Mouse (Mus musculus) gastrocnemius, adult 2 months (tissue): ENCODE results near the gene Eif2b3. TPM values are rescaled to one million over a fixed set of nuclear protein-coding genes. Genes with fewer than 3 reads are reported as not detected.

Experiments used
- DNase-seq: peaks from one replicate; pipeline ENCODE4 v3.0.0; 2022
- H3K27ac ChIP-seq: fragments of 200-600 bp; 2 replicates; pipeline ENCODE4 v1.8.1; 2022; ENCODE audit warnings: mild to moderate bottlenecking
- H3K4me3 ChIP-seq: fragments of 200-600 bp; 2 replicates; pipeline ENCODE4 v1.8.1; 2022; ENCODE audit warnings: mild to moderate bottlenecking, moderate library complexity
- CTCF ChIP-seq: fragments of 200-600 bp; IDR thresholded peaks from 2 replicates; pipeline ENCODE4 v1.8.1; 2022; ENCODE audit warnings: antibody characterized with exemption, mild to moderate bottlenecking, moderate library complexity
- intact Hi-C: fragments of 180-260 bp; cut with DNase I; formaldehyde crosslinking; loops from one replicate; pipeline ENCODE4 v1.15.1; 2025
- total RNA-seq, 2 experiments: library from RNA; stranded (reverse); gene quantifications; 2 replicates each; pipeline ENCODE4 v1.2.3; 2021

Eif2b3 gene
- total RNA-seq, 2 experiments from 2014 or later = 22.2 to 23.2 TPM

DNA sequence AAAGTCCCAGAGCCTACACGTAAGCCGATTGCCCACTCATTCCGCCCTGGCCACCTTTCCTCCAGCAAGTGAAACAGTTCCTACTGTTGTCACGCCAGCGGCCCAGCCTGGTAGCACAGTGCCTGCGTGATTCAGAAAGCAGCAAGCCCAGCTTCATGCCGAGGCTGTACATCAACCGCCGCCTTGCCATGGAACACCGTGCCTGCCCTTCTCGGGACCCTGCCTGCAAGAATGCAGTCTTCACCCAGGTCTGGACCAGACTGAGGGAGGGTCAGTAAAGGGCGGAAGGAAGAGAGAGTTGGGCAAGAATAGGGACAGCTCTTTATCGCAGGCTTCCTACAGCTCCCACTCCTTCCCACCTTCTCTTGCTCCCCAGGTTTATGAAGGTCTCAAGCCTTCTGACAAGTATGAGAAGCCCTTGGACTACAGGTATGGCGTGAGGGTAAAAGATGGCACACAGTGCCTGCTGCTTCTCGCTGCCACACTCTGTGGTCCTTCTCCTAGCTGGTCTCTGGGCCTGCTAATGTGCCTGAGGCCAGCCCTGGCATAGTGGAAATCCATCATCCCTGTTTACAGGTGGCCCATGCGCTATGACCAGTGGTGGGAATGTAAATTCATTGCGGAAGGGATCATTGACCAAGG lies 19.6 kb upstream of the Eif2b3 start:
- no peak for TF ChIP-seq CTCF
- H3K27ac ChIP-seq = no peak overlapping the region
- H3K4me3 ChIP-seq = no peak overlapping the region
- DNase-seq = no peak
- intact Hi-C loops = loop anchor here (5.0 to 10.0 kb wide), 2 partner anchors 123 to 215 kb away; no protein-coding TSS in a partner anchor

DNA sequence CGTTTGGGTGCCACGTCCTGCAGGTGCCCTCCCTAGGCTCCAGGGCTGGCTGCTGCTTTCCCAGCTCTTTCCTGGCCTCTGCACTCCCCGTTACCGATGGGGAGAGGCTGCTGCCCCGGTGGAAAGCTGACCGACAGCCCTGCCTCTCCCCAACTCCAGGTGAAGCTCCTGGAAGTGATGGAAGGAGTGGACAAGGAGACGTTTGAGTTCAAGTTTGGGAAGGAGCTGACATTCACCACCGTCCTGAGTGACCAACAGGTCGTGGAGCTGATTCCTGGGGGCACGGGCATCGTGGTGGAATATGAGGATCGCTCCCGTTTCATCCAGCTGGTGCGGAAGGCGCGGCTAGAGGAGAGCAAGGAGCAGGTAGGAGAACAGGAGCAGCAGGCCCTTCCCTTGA lies 17.2 kb upstream of the Eif2b3 start:
- intact Hi-C loops = loop anchor here (2.0 to 10.0 kb wide), 3 partner anchors 120 to 213 kb away; no protein-coding TSS in a partner anchor
- Histone ChIP-seq H3K4me3 (no peak overlapping the region), H3K27ac (no peak overlapping the region)
- TF ChIP-seq CTCF = no peak
- no peak for DNase-seq

- H3K4me3 ChIP-seq = no peak overlapping the region
- peak; percentile 81 for TF ChIP-seq CTCF
- intact Hi-C loops = loop anchor here (2.0 to 10.0 kb wide), 3 partner anchors 119 to 212 kb away; no protein-coding TSS in a partner anchor
- peak; percentile 57 for DNase-seq
- H3K27ac ChIP-seq = no peak overlapping the region
Measured at GRCm38 (mm10) chr4:117002543-117003521, 16.4 kb upstream of the Eif2b3 start.

DNA sequence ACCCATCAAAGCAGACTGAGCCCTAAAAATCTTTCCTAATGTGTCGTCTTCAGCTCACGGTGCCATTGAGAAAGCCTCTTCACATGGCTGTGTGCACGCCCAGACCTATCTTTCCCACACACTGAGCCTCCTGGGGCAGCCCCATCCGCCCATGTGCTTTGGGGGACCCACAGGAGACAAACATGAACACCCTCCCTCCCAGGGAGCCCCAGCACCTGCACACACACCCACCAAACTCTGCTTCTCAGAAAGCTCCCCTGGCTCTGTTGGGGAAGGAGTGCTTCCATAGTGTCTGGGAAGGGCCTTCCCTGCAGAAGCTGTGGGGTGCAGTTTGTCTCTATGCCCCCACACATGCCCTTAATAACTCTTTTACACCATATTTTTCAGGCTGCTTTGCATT lies 14.6 kb upstream of the Eif2b3 start:
- intact Hi-C loops = loop anchor here (5.0 to 10.0 kb wide), 2 partner anchors 118 to 210 kb away; no protein-coding TSS in a partner anchor
- TF ChIP-seq CTCF = no peak
- no peak overlapping the region for H3K4me3 ChIP-seq

GRCm38 (mm10) chr4:117005611-117006400 lies 13.4 kb upstream of the Eif2b3 start:
- H3K27ac ChIP-seq = no peak overlapping the region
- no peak for DNase-seq
- intact Hi-C loops = loop anchor here (10.0 kb wide), 1 partner anchor 209 kb away; no protein-coding TSS in a partner anchor
- no peak overlapping the region for H3K4me3 ChIP-seq
- no peak for TF ChIP-seq CTCF

More for the DNA sequence above, 14.6 kb upstream of the Eif2b3 start:
- no peak for DNase-seq
- H3K27ac ChIP-seq = no peak overlapping the region

DNA sequence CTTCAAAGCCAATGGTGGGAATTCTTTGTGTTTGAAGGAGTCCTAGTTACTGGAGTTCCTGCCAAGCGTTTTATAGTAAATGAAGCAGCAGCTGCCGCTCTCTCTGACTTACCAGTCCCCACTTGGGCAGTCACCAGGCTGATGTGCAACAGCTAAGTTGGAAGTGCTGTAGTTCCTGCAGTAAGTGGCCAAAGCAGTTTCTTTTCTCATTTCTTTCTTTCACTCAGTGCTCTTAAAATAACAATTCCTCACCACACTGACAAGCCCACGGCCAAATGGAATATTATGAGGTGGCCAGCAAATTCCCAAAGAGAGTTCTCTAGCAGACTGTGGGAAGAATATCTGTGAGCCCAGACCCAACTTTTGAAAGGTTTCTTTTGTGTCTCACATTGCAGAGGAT lies 12.1 kb upstream of the Eif2b3 start:
- intact Hi-C loops = loop anchor here (10.0 kb wide), 1 partner anchor 208 kb away; no protein-coding TSS in a partner anchor
- Histone ChIP-seq H3K27ac (peak overlapping the region; percentile 31; the same call in 1 of the 2 replicates), H3K4me3 (no peak overlapping the region)
- no peak for TF ChIP-seq CTCF
- DNase-seq = no peak

DNA sequence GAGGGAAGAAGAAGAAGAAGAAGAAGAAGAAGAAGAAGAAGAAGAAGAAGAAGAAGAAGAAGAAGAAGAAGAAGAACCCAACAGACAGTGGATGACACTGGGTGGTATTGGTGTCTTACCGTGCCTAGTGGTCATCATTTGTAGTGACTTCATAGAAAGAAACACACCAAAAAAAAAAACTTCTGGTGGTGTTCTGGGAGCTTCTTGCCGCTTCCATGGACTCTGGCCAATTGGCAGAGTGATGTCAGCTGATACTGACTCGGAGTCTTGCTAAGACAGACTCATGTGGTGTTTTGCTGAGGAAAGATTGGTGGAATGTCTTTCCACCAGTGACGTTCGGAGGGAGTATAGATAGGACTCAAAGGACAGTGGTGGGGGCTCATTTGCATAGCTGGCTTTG lies 9.0 kb upstream of the Eif2b3 start:
- no peak overlapping the region for H3K4me3 ChIP-seq
- H3K27ac ChIP-seq = no peak overlapping the region
- intact Hi-C loops = no loop called here
- no peak for TF ChIP-seq CTCF
- DNase-seq = no peak

DNA sequence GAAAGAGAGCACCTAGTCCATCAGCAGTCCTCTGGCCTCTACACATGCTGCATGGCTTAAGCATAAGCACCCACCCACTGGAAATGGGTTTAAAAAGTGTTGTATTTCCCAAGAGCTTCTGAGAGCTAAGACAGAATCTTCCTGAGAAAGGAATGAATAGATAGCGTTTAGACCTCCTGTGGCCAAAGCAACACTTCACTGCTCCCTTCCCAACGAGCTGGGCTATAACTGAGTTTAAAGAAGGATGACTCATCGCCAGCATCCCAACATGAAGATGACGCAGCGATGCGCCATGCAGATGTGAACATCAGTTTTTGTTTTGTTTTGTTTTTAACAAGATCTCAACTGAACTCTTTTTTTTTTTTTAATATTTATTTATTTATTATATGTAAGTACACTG lies 5.6 kb upstream of the Eif2b3 start:
- no peak overlapping the region for H3K27ac ChIP-seq
- no peak for TF ChIP-seq CTCF
- no peak for DNase-seq
- H3K4me3 ChIP-seq = no peak overlapping the region
- intact Hi-C loops = no loop called here

DNA sequence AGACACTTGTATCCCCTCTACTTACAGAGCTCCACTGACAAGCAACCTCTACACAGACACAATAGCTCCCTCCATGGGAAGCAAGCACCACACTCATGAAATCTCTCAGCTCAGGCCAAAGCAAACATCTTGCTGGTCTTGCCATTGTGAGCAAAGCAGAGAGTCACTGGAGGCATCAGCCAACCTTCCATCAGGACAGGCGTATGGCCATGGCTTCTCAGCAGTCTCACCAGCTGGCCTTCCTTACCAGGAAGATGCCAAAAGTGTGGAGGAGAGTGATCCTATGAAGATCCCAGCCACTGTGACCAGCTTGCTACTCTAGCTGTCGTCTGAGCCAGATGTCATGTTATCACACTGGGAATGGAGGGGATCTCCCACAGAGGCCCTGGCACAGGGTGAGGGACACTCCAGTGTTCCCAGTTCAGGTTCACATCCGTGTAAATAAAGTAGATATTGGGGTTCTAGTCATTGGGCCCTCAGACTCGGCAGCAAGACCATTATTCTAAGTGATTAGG lies 4.2 kb upstream of the Eif2b3 start:
- no peak for DNase-seq
- H3K4me3 ChIP-seq = no peak overlapping the region
- intact Hi-C loops = loop anchor here (5.0 kb wide), 1 partner anchor 107 kb away; no protein-coding TSS in a partner anchor
- no peak overlapping the region for H3K27ac ChIP-seq
- TF ChIP-seq CTCF = no peak

DNA sequence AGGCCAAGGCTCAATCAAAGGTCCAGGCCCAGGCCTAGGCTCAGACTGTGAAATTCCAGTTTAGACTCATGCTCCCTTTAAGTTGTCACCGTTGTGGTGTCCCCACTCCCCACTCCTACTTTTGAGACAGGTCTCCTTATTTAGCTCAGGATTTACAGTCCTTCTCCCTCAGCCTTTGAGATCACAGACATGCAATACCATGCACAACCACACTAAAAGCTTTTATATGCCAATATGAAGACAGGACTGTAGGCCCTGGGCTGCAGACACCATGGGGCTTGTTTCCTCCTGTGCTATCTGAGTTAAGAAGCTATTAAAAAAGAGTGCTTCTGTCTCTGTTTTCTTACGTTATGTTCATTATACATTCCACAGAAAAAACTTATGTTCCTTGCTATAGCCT lies 1.5 kb upstream of the Eif2b3 start:
- TF ChIP-seq CTCF = peak; percentile 10; the same call in 1 of the 2 replicates
- H3K4me3 ChIP-seq = no peak overlapping the region
- no peak for DNase-seq
- H3K27ac ChIP-seq = no peak overlapping the region
- intact Hi-C loops = loop anchor here (5.0 kb wide), 1 partner anchor 105 kb away; no protein-coding TSS in a partner anchor

GRCm38 (mm10) chr4:117018327-117018726 lies 875 bp upstream of the Eif2b3 start:
- H3K4me3 ChIP-seq = no peak overlapping the region
- no peak for DNase-seq
- no peak overlapping the region for H3K27ac ChIP-seq
- intact Hi-C loops = loop anchor here (5.0 kb wide), 1 partner anchor 104 kb away; no protein-coding TSS in a partner anchor
- TF ChIP-seq CTCF = no peak

GRCm38 (mm10) chr4:117023469-117023868 lies 4.3 kb downstream of the Eif2b3 start:
- DNase-seq = no peak
- intact Hi-C loops = no loop called here
- Histone ChIP-seq H3K27ac (no peak overlapping the region), H3K4me3 (no peak overlapping the region)
- TF ChIP-seq CTCF = no peak
